Mouse (Mus musculus): ENCODE results near the gene Srsf4.

GRCm38 (mm10) chr4:131949903-131950302 lies 76.5 kb downstream of the Srsf4 start:
- TF ChIP-seq CTCF (IDR thresholded peaks at IDR 0.05) (no peak), POLR2A (IDR thresholded peaks at IDR 0.05; ENCODE audit: insufficient read depth, low read depth, low read length) (no peak), EP300 (IDR thresholded peaks at IDR 0.05; ENCODE audit: insufficient read depth, low read depth, low read length) (no peak)
